ENCODE assay signal across 22 mouse cellular contexts in the genomic region with DNA sequence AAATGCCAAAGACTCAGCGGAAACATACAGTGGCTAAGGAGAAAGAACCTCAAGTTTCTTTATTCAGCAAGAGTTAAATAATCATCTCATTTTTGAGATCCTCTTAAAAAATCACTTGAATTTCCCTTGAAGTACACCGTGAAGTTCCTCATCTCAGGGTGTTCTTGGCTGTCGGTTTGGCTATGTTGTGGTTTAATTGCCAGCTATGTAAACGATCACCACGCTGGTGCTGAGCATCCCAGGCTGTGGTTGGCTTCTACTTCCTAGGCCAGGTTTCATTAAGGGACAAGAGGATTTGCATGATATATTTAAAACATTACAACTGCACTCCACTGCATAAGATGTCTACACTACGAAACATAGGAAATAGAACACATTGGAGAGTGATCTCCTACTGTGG.
DNase-seq lines count a peak whose midpoint lies in the region; ATAC-seq lines count a peak whose summit lies in the region.
"Had no signal": no experiment of that assay in that cellular context is flagged by ENCODE, and none has a peak within 500 bp of the region (broad histone marks: within the 10 kb centered on the region; RNA-seq: fewer than 3 reads in every experiment).

No protein-coding gene starts in this region.

- ATAC-seq in common myeloid progenitor, adult 5-6 weeks (replicated peaks; ENCODE audit: low read depth, poor library complexity, severe bottlenecking), result peak; percentile 72
- peak; percentile 44; the same call in 1 of the 2 replicates for ATAC-seq in megakaryocyte progenitor cell, adult 5-6 weeks (replicated peaks; ENCODE audit: poor library complexity)
- ATAC-seq: activated CD4-positive, CD25-positive, alpha-beta regulatory T cell, adult 4 months; CD4-positive, CD25-positive, alpha-beta regulatory T cell, adult 4 months; forebrain, embryonic 14.5 days; forebrain, embryonic 16.5 days; Patski had no signal

- DNase-seq in lung, postnatal 36 days, result peak; percentile 1
- no peak for DNase-seq in lung, postnatal 14 days
- DNase-seq in 416B (ENCODE audit: low read depth), result peak; percentile 75
- no peak for DNase-seq in right cerebral cortex, postnatal 10 days (ENCODE audit: low spot score in 2 of 2)
- DNase-seq in thymus, adult 18-20 months, result no peak
- DNase-seq: adrenal gland, adult 8-10 months; adrenal gland, postnatal 14 days; adrenal gland, postnatal 36 days; B cell, adult 2 months; cerebellum, adult 11-12 months; cerebellum, adult 2 months; cerebellum, adult 9-10 months; cerebellum, postnatal 10 days; cerebellum, postnatal 25 days; embryo, embryonic 11 days had no signal

Comparison
In these comparisons a context has a peak if more than half of its experiments do, and no peak if none do; other contexts are left out.
1. DNase-seq: peak in lung, postnatal 36 days (single experiment) and 416B (single experiment); none in lung, postnatal 14 days (single experiment), right cerebral cortex, postnatal 10 days (0 of 2) and thymus, adult 18-20 months (0 of 2).